Mouse (Mus musculus) spleen, adult 10 weeks (tissue): ENCODE measurements around the gene Sacs. TPM values are rescaled to one million over a fixed set of nuclear protein-coding genes. Genes with fewer than 3 reads are reported as not detected.

Source experiments
- polyA plus RNA-seq: library from polyadenylated mRNA; stranded (reverse); fragments of 350-450 nt; fragmentation: Illumina TruSeq; extraction: RNeasy Lipid Tissue Mini Kit (QIAGEN cat#74804); gene quantifications from one replicate; pipeline ENCODE4 v1.2.3, GENCODE M21; 2015; ENCODE audit warnings: low replicate concordance; ENCODE audit not compliant: insufficient read depth

The Sacs gene
- 13.7 TPM for polyA plus RNA-seq

DNA sequence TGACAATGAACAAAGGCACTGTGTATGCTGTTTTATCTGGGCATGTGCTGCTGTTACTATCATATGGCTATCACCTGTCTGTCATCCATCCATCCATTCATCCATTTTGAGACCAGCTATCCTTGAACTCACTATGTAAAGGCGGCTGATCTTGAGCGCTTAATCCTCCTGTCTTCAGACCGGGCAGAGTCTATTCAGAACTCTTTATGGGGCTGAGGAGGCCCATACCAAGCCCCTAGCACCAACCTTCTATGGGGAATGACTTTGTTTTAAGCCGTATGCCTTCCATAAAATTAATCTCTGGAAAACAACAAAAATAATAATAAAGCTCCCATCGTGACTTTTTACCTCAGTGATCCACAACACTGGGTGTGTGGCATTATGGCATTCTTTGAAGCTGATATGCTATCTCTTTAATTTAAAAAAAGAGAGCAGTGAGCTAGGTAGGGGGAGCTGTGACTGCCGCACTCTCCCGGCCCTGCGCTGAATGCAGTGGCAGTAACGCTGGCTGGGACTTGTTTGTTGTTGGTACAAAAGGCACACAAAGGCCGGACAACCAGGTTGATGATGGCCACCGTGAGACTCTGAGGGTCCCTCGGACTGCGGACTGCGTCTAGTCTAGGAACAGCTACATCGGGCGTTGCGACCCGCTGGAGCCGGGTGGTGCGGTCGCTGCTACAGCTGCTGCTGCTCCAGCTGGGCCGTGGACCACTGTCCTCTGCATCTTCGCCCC lies at the start of gene Sacs:
Gene Sacs (plus strand): TSS at position 464 of the 733 bp plus-strand sequence.

DNA sequence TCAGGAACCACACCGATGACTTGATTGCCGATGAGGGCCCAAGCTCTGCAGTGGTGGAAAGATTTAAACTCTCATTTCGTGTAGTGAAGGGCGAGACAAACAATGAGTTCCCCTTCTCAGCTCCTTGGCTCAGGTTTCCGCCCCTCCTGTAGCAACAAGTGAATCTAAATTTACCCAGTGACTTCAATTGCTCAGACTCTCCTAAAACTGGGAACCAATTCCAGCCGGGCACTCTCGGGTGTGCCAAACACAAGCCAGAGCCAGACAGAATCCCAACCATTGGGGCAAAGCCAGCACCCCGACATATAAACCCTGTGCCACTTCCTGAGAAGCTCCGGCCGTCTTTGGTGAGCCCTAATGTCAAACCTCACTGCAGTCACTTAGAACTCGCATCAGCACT lies 120.1 kb downstream of the Sacs start, which contains the start of gene Sgcg:
Gene Sgcg (minus strand): TSS at position 139 of the 400 bp plus-strand sequence.

Other genes with a start within 250 kb of the Sacs start
- 1.8 TPM for gene Tnfrsf19, start 92.0 kb upstream of the Sacs start, polyA plus RNA-seq
- gene Sgcg, start 120.0 kb downstream of the Sacs start, polyA plus RNA-seq: 0.35 TPM
- gene Arl11, start 171.3 kb downstream of the Sacs start, polyA plus RNA-seq: 4.3 TPM
- gene Ebpl, start 222.0 kb downstream of the Sacs start, polyA plus RNA-seq: 3.9 TPM